Mouse (Mus musculus): ENCODE data around the gene Mrps35.

Gene Mrps35

DNA sequence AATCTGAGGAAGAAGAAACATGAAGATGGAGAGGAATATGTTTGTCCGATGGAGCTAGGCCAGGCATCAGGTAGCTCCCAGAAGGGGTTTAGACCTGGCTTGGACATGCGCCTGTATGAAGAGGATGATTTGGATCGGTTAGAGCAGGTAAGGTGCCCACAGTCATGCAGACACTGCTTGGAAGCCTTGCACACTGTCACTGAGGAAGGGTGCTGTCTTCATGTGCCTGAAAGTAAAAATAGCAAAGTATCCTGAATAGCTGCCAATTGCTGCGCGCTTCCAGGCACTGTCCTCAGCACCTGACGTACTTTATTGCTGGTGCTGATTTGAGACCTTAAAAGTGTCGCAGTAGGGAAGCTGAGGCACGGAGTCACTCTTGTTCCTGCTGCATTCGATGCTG, 13.0 kb upstream of the Mrps35 start:
- DNase-seq (ENCODE audit: low spot score in 2 of 2) = no peak

DNA sequence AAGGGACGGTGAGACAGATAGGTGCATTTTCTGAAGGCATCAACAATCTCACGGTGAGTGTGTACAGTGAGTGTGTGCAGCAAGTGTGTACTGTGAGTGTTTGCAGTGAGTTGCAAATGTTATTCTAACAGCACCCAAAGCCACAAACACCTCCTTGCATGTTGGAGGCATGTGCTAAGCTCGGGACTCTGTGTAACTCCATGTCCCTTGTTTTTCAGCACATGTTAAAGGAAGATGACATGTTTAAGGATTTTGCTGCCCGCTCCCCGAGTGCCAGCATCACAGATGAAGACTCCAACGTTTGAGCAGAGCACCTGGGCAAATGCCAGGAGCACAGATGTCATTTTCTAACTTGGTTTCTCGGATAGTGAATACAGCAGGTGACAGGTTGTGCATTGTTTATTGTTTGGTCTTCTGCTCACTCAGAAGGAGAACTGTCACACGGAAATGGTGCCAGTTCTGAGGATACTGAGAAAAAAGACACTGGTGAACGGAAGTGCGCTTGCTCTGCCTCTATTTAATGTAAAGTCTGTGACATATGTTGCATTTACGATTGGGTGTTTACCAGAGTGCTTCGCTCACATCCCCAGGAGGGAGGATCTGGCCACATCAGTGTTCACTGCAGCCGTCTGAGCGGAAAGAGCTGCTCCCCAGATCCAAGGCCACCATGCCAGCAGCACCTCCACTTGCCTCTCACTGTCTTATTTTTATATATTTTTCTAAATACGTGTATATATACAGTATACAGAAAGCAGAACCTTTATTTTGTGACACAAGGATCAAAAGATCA, 12.3 kb upstream of the Mrps35 start:
- DNase-seq (ENCODE audit: low spot score in 2 of 2) = no peak

DNA sequence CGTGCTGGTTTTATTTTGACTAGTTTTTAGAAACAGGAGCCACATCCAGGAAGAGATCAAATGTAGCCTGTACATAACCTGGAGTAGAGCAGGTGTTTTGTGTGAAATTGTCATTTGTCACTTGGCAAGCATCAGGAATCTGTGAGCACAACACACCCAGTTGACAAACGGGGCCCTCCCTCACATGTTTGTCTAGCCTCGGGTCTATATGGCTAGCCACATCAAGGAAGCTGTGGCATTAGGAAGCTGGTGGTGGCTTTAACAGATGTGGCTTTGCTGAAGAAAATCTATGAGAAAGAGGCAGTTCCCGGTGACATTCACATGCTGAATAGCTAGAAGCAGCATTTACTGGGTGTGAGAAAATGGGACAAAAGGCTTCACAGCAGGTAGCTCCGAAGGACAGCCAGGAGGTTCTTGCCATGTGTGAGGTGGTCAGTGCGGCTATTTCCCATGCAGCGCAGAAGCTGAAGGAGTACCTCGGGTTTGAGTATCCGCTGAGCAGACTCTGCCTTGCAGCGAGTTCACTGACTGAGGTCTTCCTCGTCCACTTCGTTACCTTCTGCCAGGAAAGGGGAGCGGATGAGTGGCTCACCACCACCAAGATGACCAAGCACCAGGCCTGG, 10.2 kb upstream of the Mrps35 start, which contains the start of gene Rep15:
Rep15 (plus strand) TSS at position 282 of the 623 bp plus-strand sequence.
- DNase-seq (ENCODE audit: low spot score in 2 of 2) = no peak

DNA sequence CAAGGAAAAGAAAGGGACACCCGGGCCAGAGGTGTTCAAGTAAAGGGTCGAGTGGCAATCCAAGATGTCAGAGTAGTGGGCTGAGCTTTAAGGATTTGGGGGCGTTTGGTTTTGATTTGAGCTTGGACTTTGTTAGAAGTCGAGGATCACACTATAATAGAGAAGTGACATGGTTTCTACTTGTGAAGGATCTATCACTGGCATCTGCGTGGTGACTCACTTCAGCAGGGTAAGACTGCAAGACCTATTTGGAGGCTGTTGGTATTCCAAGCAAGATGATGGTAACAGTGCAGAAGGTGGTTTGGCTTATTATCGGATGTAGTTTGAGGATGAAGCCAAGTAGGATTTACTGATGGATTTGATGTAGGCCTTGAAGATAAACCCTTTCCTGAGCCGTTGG, 1.1 kb downstream of the Mrps35 start:
- no peak for DNase-seq (ENCODE audit: low spot score in 2 of 2)

DNA sequence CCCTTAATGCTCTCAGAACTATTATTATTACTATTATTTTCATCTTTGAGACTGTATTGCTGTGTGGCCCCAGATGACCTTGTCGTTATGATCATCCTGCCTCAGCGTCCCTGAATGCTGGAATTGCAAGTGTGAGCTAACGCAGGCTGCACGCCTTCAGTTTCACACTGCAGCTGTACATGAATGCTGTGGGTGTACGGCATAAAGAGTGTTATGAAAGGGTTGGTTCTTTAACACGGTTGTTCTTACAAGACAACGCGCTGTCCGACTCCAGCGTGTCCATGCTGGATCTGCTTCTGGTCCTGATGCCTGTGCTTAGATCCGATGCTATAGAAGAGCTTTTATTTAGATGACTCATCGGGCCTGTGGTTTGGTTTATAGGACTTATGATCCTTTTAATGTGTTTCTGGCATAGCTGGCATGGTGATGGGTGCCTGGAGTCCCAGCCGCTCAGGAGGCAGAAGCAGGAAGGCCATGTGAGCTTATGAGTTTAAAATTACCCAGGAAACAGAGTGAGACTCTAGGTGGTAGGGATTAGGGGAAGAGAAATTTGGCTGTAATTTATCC, 6.8 kb downstream of the Mrps35 start:
- DNase-seq (ENCODE audit: low spot score in 2 of 2) = peak in 1 of 2 experiments; percentile 33

DNA sequence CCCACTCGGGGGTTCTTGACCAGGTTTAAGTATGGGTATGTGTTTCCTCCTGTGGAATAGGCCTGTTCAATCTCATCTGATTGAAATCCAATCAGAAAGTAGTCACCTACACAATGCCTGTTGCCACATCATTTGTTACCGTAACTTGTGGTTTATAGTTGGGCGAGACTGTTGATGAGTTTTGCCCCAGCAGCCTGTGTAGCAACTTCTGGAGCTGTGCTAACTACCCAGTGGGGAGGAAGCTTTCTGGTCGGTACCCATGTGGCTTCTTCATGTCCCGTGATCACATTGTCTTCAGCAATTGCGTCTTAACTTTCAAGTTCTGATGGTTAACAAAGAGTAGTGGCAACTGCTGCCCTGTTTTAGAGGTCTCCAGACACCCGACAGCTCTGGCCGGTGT, 9.1 kb downstream of the Mrps35 start:
- no peak for DNase-seq (ENCODE audit: low spot score in 2 of 2)

DNA sequence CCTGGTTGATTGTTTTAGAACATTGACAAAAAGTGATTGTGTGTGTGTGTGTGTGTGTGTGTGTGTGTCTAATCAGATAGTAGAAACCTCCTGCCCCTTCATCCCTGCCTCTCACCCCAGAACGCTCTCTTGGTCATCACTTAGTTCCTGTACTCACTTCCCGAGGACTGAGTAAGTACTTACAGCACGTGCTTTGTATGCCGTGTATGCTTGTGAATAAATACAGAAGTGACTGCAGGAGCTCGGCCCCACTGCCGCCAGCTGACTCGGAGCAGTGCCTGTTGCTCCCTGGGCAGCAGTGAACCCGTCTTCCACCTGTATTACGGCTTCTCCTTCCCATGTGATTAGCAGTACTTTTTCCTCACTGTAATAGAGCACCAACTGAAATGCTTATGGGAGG, 9.9 kb downstream of the Mrps35 start:
- DNase-seq (ENCODE audit: low spot score in 2 of 2) = no peak

DNA sequence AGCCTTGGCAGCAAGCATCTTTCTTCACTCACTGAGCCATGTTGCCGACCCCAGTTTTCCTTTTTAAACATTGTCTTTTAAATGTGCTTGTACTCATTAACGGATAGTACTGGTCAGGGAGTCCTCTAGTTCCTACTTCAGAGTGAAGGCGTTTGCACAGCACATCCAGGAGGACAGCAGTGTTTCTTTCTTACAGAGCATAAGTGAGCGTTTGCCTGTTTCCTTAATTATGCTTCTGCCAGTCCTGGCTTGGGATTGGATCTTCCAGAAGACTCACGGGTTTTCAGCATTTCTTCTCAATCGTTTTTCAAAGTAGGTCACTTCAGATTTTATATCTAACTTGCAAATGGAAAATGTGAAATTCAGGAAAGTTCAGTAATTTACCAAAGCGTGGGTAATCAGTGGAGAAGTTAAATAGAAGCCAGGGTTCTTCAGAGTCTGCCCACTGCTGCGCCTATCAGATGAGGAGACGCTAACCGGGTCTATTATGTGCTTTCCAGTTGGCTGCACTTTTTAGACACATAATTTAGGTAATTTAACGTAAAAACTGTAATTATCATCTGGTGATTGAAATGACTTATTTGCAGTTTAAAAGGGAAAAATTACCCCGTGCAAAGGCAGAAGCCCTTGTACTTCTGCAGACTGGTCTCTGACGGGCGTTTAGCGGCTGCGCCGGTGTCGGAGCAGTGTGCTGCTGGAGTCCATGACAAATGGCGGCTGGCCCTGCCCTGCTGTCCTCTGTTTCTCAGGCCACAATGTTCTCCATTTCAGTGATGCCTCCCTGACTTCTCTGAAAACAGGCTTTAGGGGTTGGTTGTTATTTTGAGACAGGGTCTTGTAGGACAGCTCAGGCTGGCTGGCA, 11.5 kb downstream of the Mrps35 start:
- no peak for DNase-seq (ENCODE audit: low spot score in 2 of 2)

DNA sequence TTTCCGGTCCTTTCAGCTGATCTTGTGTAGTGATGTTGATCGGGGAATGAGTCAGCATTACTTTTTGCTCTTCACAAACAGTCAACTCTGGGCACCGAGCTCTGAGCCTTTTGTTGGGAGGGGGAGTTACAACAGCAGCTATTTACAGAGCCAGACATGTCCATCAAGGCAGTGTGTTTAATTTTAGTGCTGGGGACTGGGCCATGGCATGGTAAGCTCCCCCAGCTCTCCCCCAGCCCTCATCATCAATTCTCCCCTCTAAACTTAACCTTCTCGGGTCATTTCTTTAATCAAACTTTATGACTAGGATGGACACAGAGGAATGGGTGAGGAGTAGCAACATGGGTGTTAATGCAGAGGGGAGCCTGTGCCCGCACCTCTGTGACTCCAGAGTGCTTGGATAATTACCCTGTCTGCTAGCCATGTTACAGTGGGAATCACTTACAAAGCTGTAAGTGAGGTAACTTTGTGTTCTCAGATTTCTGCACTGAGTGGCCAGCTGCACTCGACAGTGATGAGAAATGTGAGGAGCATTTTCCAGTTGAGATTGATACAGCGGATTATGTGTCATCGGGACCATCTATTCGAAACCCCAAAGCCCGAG, 12.9 kb downstream of the Mrps35 start:
- no peak for DNase-seq (ENCODE audit: low spot score in 2 of 2)

DNA sequence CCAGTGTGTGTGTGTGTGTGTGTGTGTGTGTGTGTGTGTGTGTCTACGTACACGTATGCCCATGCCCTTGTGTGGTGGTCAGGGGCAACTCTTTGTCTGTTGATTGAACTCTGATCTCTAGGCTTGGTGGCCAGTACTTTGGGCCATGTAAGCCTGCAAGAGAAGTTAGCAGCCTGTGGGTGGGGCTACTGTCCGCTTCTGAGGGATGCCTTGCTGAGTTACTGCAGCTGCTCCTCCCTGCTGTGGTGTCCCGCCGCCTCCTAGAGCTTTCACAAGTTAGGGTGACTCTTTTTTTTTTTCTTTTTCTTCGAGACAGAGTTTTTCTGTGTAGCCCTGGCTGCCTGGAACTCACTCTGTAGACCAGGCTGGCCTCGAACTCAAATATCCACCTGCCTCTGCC, 16.8 kb downstream of the Mrps35 start:
- no peak for DNase-seq (ENCODE audit: low spot score in 2 of 2)

DNA sequence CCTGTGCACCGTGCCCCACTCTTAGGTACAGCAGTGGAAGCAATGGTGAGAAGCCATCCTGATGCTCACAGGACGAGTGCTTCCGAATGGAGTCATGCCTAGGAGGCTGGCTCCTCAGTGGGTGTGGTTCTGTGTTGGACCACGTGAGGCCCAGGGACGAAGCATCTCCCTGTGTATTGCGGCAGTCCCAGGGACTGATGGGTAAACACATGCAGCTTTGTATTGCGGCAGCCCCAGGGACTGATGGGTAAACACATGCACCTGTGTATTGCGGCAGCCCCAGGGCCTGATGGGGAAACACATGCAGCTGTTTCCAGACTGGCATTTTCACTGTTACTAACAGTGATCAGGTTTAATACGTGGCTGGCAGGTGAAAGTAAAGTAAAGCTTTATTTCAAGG, 19.1 kb downstream of the Mrps35 start:
- no peak for DNase-seq (ENCODE audit: low spot score in 2 of 2)

DNA sequence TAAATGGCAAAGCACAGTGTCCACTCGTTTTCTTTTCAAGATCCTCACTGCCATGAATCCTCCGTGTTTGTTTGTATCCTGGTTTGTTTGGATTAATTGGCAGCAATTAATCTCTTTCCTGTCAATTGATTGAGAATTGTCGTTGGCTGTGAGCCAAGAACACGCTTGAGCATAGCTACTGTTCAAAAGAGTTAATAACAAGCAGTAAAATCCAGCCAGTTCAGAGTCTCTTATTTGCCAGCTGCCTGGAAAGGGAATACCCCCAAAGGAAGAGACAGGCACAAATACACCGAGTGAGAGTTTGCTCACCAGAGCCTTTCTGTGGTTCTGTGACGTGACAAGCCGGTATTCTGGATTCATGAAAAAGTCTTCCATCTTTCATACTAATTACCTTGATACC, 19.5 kb downstream of the Mrps35 start:
- DNase-seq (ENCODE audit: low spot score in 2 of 2) = no peak

DNA sequence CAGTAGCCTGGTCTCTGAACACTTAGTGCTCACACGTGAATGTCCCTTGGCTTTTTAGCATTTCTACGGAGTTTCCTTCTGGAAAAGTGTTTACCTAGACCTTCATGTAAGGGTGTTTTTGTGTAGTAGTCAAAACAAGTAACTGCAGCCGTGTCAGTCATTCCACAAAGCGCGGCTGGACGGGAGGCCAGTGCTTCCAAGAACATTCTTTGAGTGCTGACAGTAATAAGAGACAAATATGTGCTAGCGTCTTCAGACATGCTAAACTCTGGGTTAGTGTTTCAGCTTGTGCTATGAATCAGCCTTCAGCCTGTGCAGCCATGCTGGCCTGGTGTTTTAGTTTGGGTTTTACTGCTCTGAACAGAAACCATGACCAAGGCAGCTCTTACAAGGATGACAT, 20.1 kb downstream of the Mrps35 start:
- no peak for DNase-seq (ENCODE audit: low spot score in 2 of 2)

DNA sequence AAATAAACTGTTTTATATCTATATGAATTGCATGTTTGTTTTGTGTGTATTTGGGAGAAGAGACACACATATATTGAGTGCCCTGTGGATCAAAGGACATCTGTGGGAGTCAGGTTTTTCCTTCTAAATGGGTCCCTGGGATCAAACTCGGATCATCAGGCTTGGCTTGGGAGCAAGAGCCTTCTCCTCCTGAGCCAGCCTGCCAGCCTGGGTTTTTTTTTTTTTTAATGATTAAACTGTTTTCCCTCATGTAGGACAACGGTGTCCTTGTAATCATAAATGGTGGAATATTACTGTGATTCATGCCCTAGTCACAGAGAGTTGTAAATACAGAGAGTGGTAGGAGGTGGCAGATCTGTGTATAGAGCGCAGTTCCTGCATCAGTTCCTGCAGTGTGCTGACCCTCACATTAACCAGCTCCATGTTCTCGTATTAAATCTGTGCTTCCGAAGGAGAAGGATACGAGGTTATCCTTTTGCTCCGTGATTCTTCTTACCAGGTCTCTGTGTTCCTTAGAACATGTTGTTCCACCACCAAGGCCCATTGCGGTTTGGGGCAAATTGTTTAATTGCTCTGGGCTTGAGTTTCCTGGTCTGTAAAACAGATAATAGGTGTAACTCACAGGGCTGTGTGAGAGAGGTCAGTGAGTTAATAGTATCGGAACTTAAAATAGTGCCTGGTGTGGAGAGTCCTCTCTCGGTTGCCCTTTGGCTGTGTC, 21.8 kb downstream of the Mrps35 start:
- no peak for DNase-seq (ENCODE audit: low spot score in 2 of 2)

DNA sequence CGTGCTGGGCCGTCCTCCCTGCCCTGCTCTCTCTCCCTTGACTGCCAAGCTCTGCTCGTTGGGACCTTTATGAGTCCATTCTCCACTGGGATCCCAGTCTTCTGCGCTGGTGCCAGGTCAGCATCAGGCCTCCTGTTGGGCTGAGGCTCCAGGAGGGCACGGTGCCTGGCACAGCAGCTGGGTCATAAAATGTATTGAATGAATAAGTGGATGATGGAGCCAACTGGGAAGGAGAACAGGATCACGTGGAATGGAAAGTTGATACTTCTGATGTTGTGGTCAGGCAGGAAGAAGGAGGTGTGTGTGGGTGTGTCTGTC, 22.3 kb downstream of the Mrps35 start:
- no peak for DNase-seq (ENCODE audit: low spot score in 2 of 2)

DNA sequence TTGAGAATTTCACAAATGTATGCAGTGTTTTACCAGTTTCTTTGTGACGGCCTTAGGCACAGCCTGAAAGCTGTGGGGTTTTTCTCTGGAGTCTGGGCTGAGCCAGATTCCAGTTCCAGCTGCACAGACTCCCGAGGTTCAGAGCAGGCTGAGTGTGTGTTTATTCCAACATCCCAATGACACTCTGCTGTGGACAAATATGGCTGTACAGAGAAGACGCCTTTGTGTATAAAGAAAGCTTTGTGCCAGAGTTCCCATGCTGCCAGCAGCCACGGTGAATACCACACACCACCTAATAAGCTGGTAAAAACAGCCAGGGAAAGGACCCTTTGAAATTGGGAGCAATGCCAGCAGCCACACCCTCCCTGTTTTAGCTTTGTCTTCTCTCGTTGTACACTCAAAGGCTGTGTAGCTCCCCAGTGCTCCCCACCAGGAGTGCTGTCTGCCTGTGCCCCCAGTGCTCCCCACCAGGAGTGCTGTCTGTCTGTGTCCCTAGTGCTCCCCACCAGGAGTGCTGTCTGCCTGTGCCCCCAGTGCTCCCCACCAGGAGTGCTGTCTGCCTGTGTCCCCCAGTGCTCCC, 33.3 kb downstream of the Mrps35 start:
- no peak for DNase-seq (ENCODE audit: low spot score in 2 of 2)

DNA sequence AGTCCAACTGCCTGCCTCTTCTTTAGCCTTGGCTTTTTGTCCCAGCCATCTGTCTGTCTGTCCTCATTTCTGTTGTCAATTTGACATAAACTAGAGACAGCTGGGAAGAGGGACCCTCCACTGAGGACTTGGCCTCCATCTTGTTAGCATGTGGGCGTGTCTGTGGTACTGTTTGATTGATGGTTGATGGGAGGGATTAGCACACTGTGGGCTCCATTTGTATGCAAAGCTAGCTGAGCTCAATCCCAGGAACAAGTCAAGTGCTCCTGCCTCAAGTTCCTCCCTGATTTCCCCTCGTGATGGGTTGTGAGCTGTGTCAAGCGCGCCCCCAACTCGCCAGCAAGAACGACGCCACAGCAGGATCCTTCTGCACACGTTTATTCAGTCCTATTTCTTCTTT, 34.3 kb downstream of the Mrps35 start:
- DNase-seq (ENCODE audit: low spot score in 2 of 2) = no peak

DNA sequence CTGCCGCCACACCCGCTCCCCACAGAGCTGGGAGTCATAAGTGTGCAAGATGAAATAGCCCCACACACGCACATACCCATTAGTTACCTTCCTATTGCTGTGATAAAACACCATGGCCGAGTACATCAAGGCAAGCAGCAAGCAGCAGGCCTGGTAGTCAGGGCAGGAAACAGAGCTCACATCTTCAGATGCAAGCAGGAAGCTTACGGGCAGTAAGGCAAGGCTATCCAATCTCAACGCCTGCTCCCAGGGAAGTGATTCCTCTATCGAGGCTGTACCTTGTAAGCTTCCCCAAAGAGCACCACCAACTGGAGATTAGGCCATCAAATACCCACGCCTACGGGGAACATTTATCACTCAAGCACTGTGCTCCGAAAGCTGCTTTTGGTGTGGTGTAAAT, 37.4 kb downstream of the Mrps35 start:
- no peak for DNase-seq (ENCODE audit: low spot score in 2 of 2)

DNA sequence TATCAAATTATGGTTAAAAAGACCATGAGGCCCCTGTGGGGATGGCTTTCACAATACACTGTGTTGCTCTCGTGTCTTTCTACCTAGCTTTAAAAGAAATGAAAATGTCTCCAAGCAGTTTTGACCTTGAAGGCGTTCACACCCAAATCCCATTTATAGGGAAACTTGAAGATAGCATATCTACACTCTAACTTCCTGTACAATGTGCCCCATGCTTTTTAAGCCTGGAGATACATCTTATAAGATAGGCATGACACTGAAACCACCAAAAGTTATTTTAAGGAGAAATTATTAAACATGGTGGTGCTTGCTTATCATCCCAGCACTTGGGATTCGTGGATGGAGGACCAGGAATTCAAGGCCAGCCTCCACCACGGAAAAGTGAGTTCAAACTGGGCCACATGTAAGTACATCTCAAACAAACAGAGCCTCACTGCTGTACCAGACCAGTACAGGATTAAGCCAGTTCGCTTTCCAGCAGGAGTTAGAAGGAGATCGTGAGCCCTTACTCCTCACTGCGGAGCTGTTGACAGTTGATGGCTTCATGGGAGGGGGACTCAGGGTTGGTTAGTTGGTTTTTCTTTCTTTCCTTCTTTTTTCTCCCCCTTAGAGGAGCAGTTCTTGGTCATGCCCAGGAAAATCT, 43.0 kb downstream of the Mrps35 start:
- DNase-seq (ENCODE audit: low spot score in 2 of 2) = no peak

DNA sequence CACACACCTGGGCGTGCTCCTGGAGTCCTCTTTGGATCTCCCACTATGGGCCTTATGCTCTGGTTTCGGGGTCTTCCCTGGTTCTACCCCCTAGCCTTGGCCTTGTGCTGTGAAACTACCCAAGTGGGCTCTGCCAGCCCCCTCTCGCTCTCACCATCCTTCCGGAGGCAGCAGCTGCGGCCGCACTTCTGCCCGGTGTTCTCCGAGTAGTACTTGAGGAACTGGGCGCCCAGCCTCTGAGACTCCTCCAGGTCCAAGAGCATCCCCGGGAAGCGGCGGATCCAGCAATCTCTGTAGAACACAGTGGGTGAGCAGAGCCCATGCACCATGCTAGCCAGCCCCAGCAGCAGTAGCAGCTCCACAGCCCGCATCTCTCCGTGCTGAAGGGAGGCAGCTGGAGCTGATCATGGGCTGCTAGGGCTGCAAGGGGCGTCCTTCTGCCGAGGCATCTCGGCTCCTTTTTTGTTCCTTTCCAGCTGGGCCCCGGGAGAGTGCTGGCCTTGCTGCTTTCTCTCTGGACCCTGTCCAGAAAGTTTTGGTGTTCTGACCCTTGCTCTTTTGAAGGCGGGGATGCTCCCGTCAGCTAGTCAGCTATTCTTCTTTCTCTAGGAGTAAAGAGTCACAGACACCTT, 44.1 kb downstream of the Mrps35 start, which contains the start of gene Mansc4:
Mansc4 (minus strand) TSS at position 439 of the 632 bp plus-strand sequence.
- no peak for DNase-seq (ENCODE audit: low spot score in 2 of 2)
